Mouse (Mus musculus) spleen, adult 2 months (tissue): Measurements from ENCODE around the gene Gm10320.

Experiments used
- CTCF ChIP-seq: fragments of 200-500 bp; IDR thresholded peaks from 2 replicates; pipeline ENCODE4 v1.5.1; 2011; ENCODE audit warnings: mild to moderate bottlenecking, inconsistent platforms; ENCODE audit not compliant: insufficient read depth, insufficient read length, insufficient replicate concordance; ENCODE audit errors: extremely low read depth
- POLR2A ChIP-seq: fragments of 200-500 bp; IDR thresholded peaks from 2 replicates; pipeline ENCODE4 v1.6.1; 2011; ENCODE audit warnings: low read depth, low read length, inconsistent platforms

DNA sequence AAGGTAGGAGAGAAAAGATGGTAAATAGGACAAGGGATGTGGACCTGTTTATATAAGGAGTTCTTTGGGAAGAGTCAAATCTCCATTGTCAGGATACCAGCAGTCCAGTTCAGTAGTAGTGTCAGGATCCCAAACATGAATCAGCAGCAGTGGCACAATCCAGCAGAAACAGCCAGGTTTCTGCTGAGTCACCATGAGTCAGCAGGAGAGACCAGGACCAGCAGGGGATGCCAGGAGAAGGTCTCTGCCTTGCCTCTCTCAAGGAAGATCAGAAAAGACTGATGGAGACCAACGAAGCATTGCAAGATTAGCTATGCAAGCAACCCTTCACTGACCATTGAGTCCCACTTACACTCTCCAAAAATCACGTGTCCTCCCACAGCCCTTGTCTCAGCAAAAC is 35.4 kb downstream of the Gm10320 start:
- no peak for TF ChIP-seq CTCF
- TF ChIP-seq POLR2A = no peak
